Mouse (Mus musculus): ENCODE measurements around the gene Rhobtb1. TPM values are rescaled to one million over a fixed set of nuclear protein-coding genes. Genes with fewer than 3 reads are reported as not detected.

The Rhobtb1 gene
- total RNA-seq, 1 experiment = 2.7 TPM

- TF ChIP-seq HCFC1 (IDR thresholded peaks at IDR 0.05; ENCODE audit: borderline replicate concordance, insufficient read depth, low read length) (no peak), ZC3H11A (IDR thresholded peaks at IDR 0.05; ENCODE audit: borderline replicate concordance, low read depth, low read length) (no peak), ZNF384 (IDR thresholded peaks at IDR 0.05; ENCODE audit: low read depth, low read length) (no peak), MAFK (IDR thresholded peaks at IDR 0.05; ENCODE audit: insufficient read depth, low read depth, low read length) (no peak), CHD2 (IDR thresholded peaks at IDR 0.05; ENCODE audit: low read depth, low read length) (no peak)
- H3K4me1 ChIP-seq (ENCODE audit: control insufficient read depth in 2 of 2, insufficient read depth in 2 of 2, low read length in 2 of 2, poor library complexity in 1 of 2) = no peaks in the 10 kb centered on the region
- no peaks in the 10 kb centered on the region for H3K36me3 ChIP-seq (ENCODE audit: control insufficient read depth, insufficient read depth, low read length, poor library complexity, severe bottlenecking)
- H3K9me3 ChIP-seq (ENCODE audit: control insufficient read depth, insufficient read depth, low read depth, low read length) = no peaks in the 10 kb centered on the region
- H3K9ac ChIP-seq (ENCODE audit: insufficient read depth, low read depth, low read length, poor library complexity, severe bottlenecking) = no peak overlapping the region
- DNase-seq (ENCODE audit: low read depth, low spot score) = no peak
- H3K4me3 ChIP-seq (ENCODE audit: insufficient read depth in 1 of 2, low read depth in 1 of 2, low read length in 2 of 2, poor library complexity in 1 of 2, severe bottlenecking in 1 of 2) = no peak overlapping the region
- H3K27ac ChIP-seq (ENCODE audit: insufficient read depth, low read depth, low read length, poor library complexity, severe bottlenecking) = no peak overlapping the region
- in situ Hi-C loops (cut with MboI; ENCODE audit: low sequenced_read_pairs in 2 of 2, unreplicated experiment in 2 of 2) = no loop called here
Measured at GRCm38 (mm10) chr10:69136241-69136828, 14.9 kb upstream of the Rhobtb1 start.

- Histone ChIP-seq H3K9ac (ENCODE audit: insufficient read depth, low read depth, low read length, poor library complexity, severe bottlenecking) (no peak overlapping the region), H3K27ac (ENCODE audit: insufficient read depth, low read depth, low read length, poor library complexity, severe bottlenecking) (no peak overlapping the region), H3K4me3 (ENCODE audit: insufficient read depth in 1 of 2, low read depth in 1 of 2, low read length in 2 of 2, poor library complexity in 1 of 2, severe bottlenecking in 1 of 2) (no peak overlapping the region), H3K4me1 (ENCODE audit: control insufficient read depth in 2 of 2, insufficient read depth in 2 of 2, low read length in 2 of 2, poor library complexity in 1 of 2) (no peaks in the 10 kb centered on the region), H3K9me3 (ENCODE audit: control insufficient read depth, insufficient read depth, low read depth, low read length) (no peaks in the 10 kb centered on the region), H3K36me3 (ENCODE audit: control insufficient read depth, insufficient read depth, low read length, poor library complexity, severe bottlenecking) (no peaks in the 10 kb centered on the region)
- TF ChIP-seq ZC3H11A (IDR thresholded peaks at IDR 0.05; ENCODE audit: borderline replicate concordance, low read depth, low read length) (no peak), CHD2 (IDR thresholded peaks at IDR 0.05; ENCODE audit: low read depth, low read length) (no peak), ZNF384 (IDR thresholded peaks at IDR 0.05; ENCODE audit: low read depth, low read length) (no peak), MAFK (IDR thresholded peaks at IDR 0.05; ENCODE audit: insufficient read depth, low read depth, low read length) (no peak), HCFC1 (IDR thresholded peaks at IDR 0.05; ENCODE audit: borderline replicate concordance, insufficient read depth, low read length) (no peak)
- no peak for DNase-seq (ENCODE audit: low read depth, low spot score)
- in situ Hi-C loops (cut with MboI; ENCODE audit: low sequenced_read_pairs in 2 of 2, unreplicated experiment in 2 of 2) = no loop called here
Measured at GRCm38 (mm10) chr10:69149252-69149651, 2.0 kb upstream of the Rhobtb1 start.

GRCm38 (mm10) chr10:69152971-69153370 is 1.7 kb downstream of the Rhobtb1 start:
- no peaks in the 10 kb centered on the region; a peak in 1 of 4 replicates for H3K4me1 ChIP-seq (ENCODE audit: control insufficient read depth in 2 of 2, insufficient read depth in 2 of 2, low read length in 2 of 2, poor library complexity in 1 of 2)
- no peaks in the 10 kb centered on the region for H3K9me3 ChIP-seq (ENCODE audit: control insufficient read depth, insufficient read depth, low read depth, low read length)
- H3K27ac ChIP-seq (ENCODE audit: insufficient read depth, low read depth, low read length, poor library complexity, severe bottlenecking) = no peak overlapping the region
- H3K9ac ChIP-seq (ENCODE audit: insufficient read depth, low read depth, low read length, poor library complexity, severe bottlenecking) = no peak overlapping the region
- in situ Hi-C loops (cut with MboI; ENCODE audit: low sequenced_read_pairs in 2 of 2, unreplicated experiment in 2 of 2) = no loop called here
- no peak for DNase-seq (ENCODE audit: low read depth, low spot score)
- TF ChIP-seq MAFK (IDR thresholded peaks at IDR 0.05; ENCODE audit: insufficient read depth, low read depth, low read length) (no peak), ZNF384 (IDR thresholded peaks at IDR 0.05; ENCODE audit: low read depth, low read length) (no peak), CHD2 (IDR thresholded peaks at IDR 0.05; ENCODE audit: low read depth, low read length) (no peak), HCFC1 (IDR thresholded peaks at IDR 0.05; ENCODE audit: borderline replicate concordance, insufficient read depth, low read length) (no peak), ZC3H11A (IDR thresholded peaks at IDR 0.05; ENCODE audit: borderline replicate concordance, low read depth, low read length) (no peak)
- no peaks in the 10 kb centered on the region for H3K36me3 ChIP-seq (ENCODE audit: control insufficient read depth, insufficient read depth, low read length, poor library complexity, severe bottlenecking)
- no peak overlapping the region for H3K4me3 ChIP-seq (ENCODE audit: insufficient read depth in 1 of 2, low read depth in 1 of 2, low read length in 2 of 2, poor library complexity in 1 of 2, severe bottlenecking in 1 of 2)

- DNase-seq (ENCODE audit: low read depth, low spot score) = no peak
- no peaks in the 10 kb centered on the region; a peak in 1 of 4 replicates for H3K4me1 ChIP-seq (ENCODE audit: control insufficient read depth in 2 of 2, insufficient read depth in 2 of 2, low read length in 2 of 2, poor library complexity in 1 of 2)
- no peaks in the 10 kb centered on the region for H3K36me3 ChIP-seq (ENCODE audit: control insufficient read depth, insufficient read depth, low read length, poor library complexity, severe bottlenecking)
- H3K9ac ChIP-seq (ENCODE audit: insufficient read depth, low read depth, low read length, poor library complexity, severe bottlenecking) = no peak overlapping the region
- no peak overlapping the region for H3K4me3 ChIP-seq (ENCODE audit: insufficient read depth in 1 of 2, low read depth in 1 of 2, low read length in 2 of 2, poor library complexity in 1 of 2, severe bottlenecking in 1 of 2)
- no peak for TF ChIP-seq HCFC1 (IDR thresholded peaks at IDR 0.05; ENCODE audit: borderline replicate concordance, insufficient read depth, low read length)
- no peaks in the 10 kb centered on the region for H3K9me3 ChIP-seq (ENCODE audit: control insufficient read depth, insufficient read depth, low read depth, low read length)
- no peak overlapping the region for H3K27ac ChIP-seq (ENCODE audit: insufficient read depth, low read depth, low read length, poor library complexity, severe bottlenecking)
- in situ Hi-C loops (cut with MboI; ENCODE audit: low sequenced_read_pairs in 2 of 2, unreplicated experiment in 2 of 2) = no loop called here
Measured at GRCm38 (mm10) chr10:69155428-69156175, 4.4 kb downstream of the Rhobtb1 start.

All from ES-E14 (cell line).